Mouse (Mus musculus): ENCODE results near the gene 4930438A08Rik. TPM values are rescaled to one million over a fixed set of nuclear protein-coding genes. Genes with fewer than 3 reads are reported as not detected.

Gene 4930438A08Rik
- polyA plus RNA-seq, 1 experiment from 2014 or later: 0.08 TPM

- H3K4me1 ChIP-seq (replicated peaks; ENCODE audit: control insufficient read depth, insufficient read depth, low read length): peaks cover 2% of the 10 kb centered on the region; the same call in 1 of the 2 replicates
- H3K9me3 ChIP-seq (ENCODE audit: control insufficient read depth, low read length): no peaks in the 10 kb centered on the region
- DNase-seq (ENCODE audit: low spot score) (peak; percentile 80), ATAC-seq (replicated peaks; ENCODE audit: low FRiP score) (peak; percentile 42)
- no peaks in the 10 kb centered on the region for H3K27me3 ChIP-seq (ENCODE audit: control insufficient read depth, insufficient read depth, low read length)
- H3K36me3 ChIP-seq (ENCODE audit: control insufficient read depth, insufficient read depth, low read length): no peaks in the 10 kb centered on the region
- peak overlapping the region; percentile 48 for H3K4me3 ChIP-seq (ENCODE audit: low read depth, low read length)
- no peak overlapping the region; the same call in 1 of the 2 replicates for H3K27ac ChIP-seq (ENCODE audit: low read depth, low read length)
- H3K4me2 ChIP-seq (ENCODE audit: low read depth, low read length, severe bottlenecking): peak overlapping the region; percentile 83
- peak overlapping the region; percentile 69 for H3K9ac ChIP-seq (ENCODE audit: low read length)
- WGBS: under 1% methylated on average over 42 of the region's 42 CpGs
Observed at GRCm38 (mm10) chr11:58307411-58308080, 32.9 kb downstream of the 4930438A08Rik start.

- WGBS: 91% methylated on average over 9 of the region's 9 CpGs
- ATAC-seq (replicated peaks; ENCODE audit: low FRiP score): no peak
Observed at GRCm38 (mm10) chr11:58308661-58309060, 34.1 kb downstream of the 4930438A08Rik start.

GRCm38 (mm10) chr11:58314069-58314468 lies 39.5 kb downstream of the 4930438A08Rik start:
- no peak for DNase-seq (ENCODE audit: low spot score)
- H3K27ac ChIP-seq (ENCODE audit: low read depth, low read length): no peak overlapping the region
- WGBS: 96% methylated on average over 6 of the region's 6 CpGs
- no peak overlapping the region for H3K4me2 ChIP-seq (ENCODE audit: low read depth, low read length, severe bottlenecking)
- no peaks in the 10 kb centered on the region; the same call in 1 of the 2 replicates for H3K36me3 ChIP-seq (ENCODE audit: control insufficient read depth, insufficient read depth, low read length)
- H3K9ac ChIP-seq (ENCODE audit: low read length): no peak overlapping the region
- H3K9me3 ChIP-seq (ENCODE audit: control insufficient read depth, low read length): no peaks in the 10 kb centered on the region
- no peaks in the 10 kb centered on the region for H3K4me1 ChIP-seq (replicated peaks; ENCODE audit: control insufficient read depth, insufficient read depth, low read length)
- ATAC-seq (replicated peaks; ENCODE audit: low FRiP score): no peak
- no peak overlapping the region for H3K4me3 ChIP-seq (ENCODE audit: low read depth, low read length)
- no peaks in the 10 kb centered on the region for H3K27me3 ChIP-seq (ENCODE audit: control insufficient read depth, insufficient read depth, low read length)

More at GRCm38 (mm10) chr11:58308661-58309060, 34.1 kb downstream of the 4930438A08Rik start:
- Histone ChIP-seq H3K9me3 (ENCODE audit: control insufficient read depth, low read length) (no peaks in the 10 kb centered on the region), H3K36me3 (ENCODE audit: control insufficient read depth, insufficient read depth, low read length) (no peaks in the 10 kb centered on the region), H3K4me1 (replicated peaks; ENCODE audit: control insufficient read depth, insufficient read depth, low read length) (peaks cover 2% of the 10 kb centered on the region; the same call in 1 of the 2 replicates), H3K9ac (ENCODE audit: low read length) (no peak overlapping the region), H3K4me2 (ENCODE audit: low read depth, low read length, severe bottlenecking) (no peak overlapping the region), H3K27ac (ENCODE audit: low read depth, low read length) (no peak overlapping the region), H3K27me3 (ENCODE audit: control insufficient read depth, insufficient read depth, low read length) (no peaks in the 10 kb centered on the region), H3K4me3 (ENCODE audit: low read depth, low read length) (no peak overlapping the region)
- no peak for DNase-seq (ENCODE audit: low spot score)

GRCm38 (mm10) chr11:58315536-58316168 lies 41.1 kb downstream of the 4930438A08Rik start:
- Histone ChIP-seq H3K4me1 (replicated peaks; ENCODE audit: control insufficient read depth, insufficient read depth, low read length) (no peaks in the 10 kb centered on the region), H3K36me3 (ENCODE audit: control insufficient read depth, insufficient read depth, low read length) (no peaks in the 10 kb centered on the region; the same call in 1 of the 2 replicates), H3K27me3 (ENCODE audit: control insufficient read depth, insufficient read depth, low read length) (no peaks in the 10 kb centered on the region), H3K9me3 (ENCODE audit: control insufficient read depth, low read length) (no peaks in the 10 kb centered on the region), H3K9ac (ENCODE audit: low read length) (no peak overlapping the region), H3K4me3 (ENCODE audit: low read depth, low read length) (no peak overlapping the region), H3K4me2 (ENCODE audit: low read depth, low read length, severe bottlenecking) (no peak overlapping the region), H3K27ac (ENCODE audit: low read depth, low read length) (no peak overlapping the region)
- DNase-seq (ENCODE audit: low spot score) (no peak), ATAC-seq (replicated peaks; ENCODE audit: low FRiP score) (no peak)
- 89% methylated on average over 5 of the region's 5 CpGs for WGBS

GRCm38 (mm10) chr11:58316344-58316743 lies 41.7 kb downstream of the 4930438A08Rik start:
- WGBS: 82% methylated on average over 17 of the region's 17 CpGs
- ATAC-seq (replicated peaks; ENCODE audit: low FRiP score) (no peak), DNase-seq (ENCODE audit: low spot score) (no peak)
- H3K27ac ChIP-seq (ENCODE audit: low read depth, low read length): no peak overlapping the region
- no peaks in the 10 kb centered on the region for H3K27me3 ChIP-seq (ENCODE audit: control insufficient read depth, insufficient read depth, low read length)
- no peak overlapping the region for H3K9ac ChIP-seq (ENCODE audit: low read length)
- no peaks in the 10 kb centered on the region for H3K4me1 ChIP-seq (replicated peaks; ENCODE audit: control insufficient read depth, insufficient read depth, low read length)
- H3K9me3 ChIP-seq (ENCODE audit: control insufficient read depth, low read length): no peaks in the 10 kb centered on the region
- H3K36me3 ChIP-seq (ENCODE audit: control insufficient read depth, insufficient read depth, low read length): no peaks in the 10 kb centered on the region; the same call in 1 of the 2 replicates
- H3K4me3 ChIP-seq (ENCODE audit: low read depth, low read length): no peak overlapping the region
- no peak overlapping the region for H3K4me2 ChIP-seq (ENCODE audit: low read depth, low read length, severe bottlenecking)

GRCm38 (mm10) chr11:58316768-58317390 lies 42.3 kb downstream of the 4930438A08Rik start:
- 73% methylated on average over 28 of the region's 28 CpGs for WGBS
- no peaks in the 10 kb centered on the region; the same call in 1 of the 2 replicates for H3K36me3 ChIP-seq (ENCODE audit: control insufficient read depth, insufficient read depth, low read length)
- no peak overlapping the region for H3K9ac ChIP-seq (ENCODE audit: low read length)
- no peak for ATAC-seq (replicated peaks; ENCODE audit: low FRiP score)
- no peak for DNase-seq (ENCODE audit: low spot score)
- H3K4me2 ChIP-seq (ENCODE audit: low read depth, low read length, severe bottlenecking): no peak overlapping the region
- no peaks in the 10 kb centered on the region for H3K27me3 ChIP-seq (ENCODE audit: control insufficient read depth, insufficient read depth, low read length)
- no peak overlapping the region for H3K4me3 ChIP-seq (ENCODE audit: low read depth, low read length)
- H3K4me1 ChIP-seq (replicated peaks; ENCODE audit: control insufficient read depth, insufficient read depth, low read length): no peaks in the 10 kb centered on the region; the same call in 1 of the 2 replicates
- H3K9me3 ChIP-seq (ENCODE audit: control insufficient read depth, low read length): no peaks in the 10 kb centered on the region
- H3K27ac ChIP-seq (ENCODE audit: low read depth, low read length): no peak overlapping the region

GRCm38 (mm10) chr11:58322824-58323569 lies 48.4 kb downstream of the 4930438A08Rik start:
- peaks cover 6% of the 10 kb centered on the region; the same call in 1 of the 2 replicates for H3K4me1 ChIP-seq (replicated peaks; ENCODE audit: control insufficient read depth, insufficient read depth, low read length)
- ATAC-seq (replicated peaks; ENCODE audit: low FRiP score) (peak; percentile 99), DNase-seq (ENCODE audit: low spot score) (peak; percentile 98)
- no peaks in the 10 kb centered on the region for H3K27me3 ChIP-seq (ENCODE audit: control insufficient read depth, insufficient read depth, low read length)
- H3K4me3 ChIP-seq (ENCODE audit: low read depth, low read length): peak overlapping the region; percentile 73
- H3K9ac ChIP-seq (ENCODE audit: low read length): peak overlapping the region; percentile 83
- no peaks in the 10 kb centered on the region; the same call in 1 of the 2 replicates for H3K36me3 ChIP-seq (ENCODE audit: control insufficient read depth, insufficient read depth, low read length)
- WGBS: under 1% methylated on average over 56 of the region's 63 CpGs
- H3K9me3 ChIP-seq (ENCODE audit: control insufficient read depth, low read length): no peaks in the 10 kb centered on the region
- peak overlapping the region; percentile 92 for H3K27ac ChIP-seq (ENCODE audit: low read depth, low read length)
- H3K4me2 ChIP-seq (ENCODE audit: low read depth, low read length, severe bottlenecking): peak overlapping the region; percentile 76

All from forebrain, embryonic 11.5 days (tissue).